Mouse (Mus musculus): ENCODE data around the gene E4f1.
A peak's percentile ranks its signal among the peaks of the same experiment; 100 is the strongest.

- TF ChIP-seq CTCF (IDR thresholded peaks at IDR 0.05; ENCODE audit: extremely low read depth, insufficient read depth, low read length) (no peak), POLR2A (IDR thresholded peaks at IDR 0.05; ENCODE audit: extremely low read depth, insufficient read depth, low read length) (peak; percentile 63; the same call in 1 of the 2 replicates)
Measured at GRCm38 (mm10) chr17:24474557-24474956, 4.4 kb upstream of the E4f1 start.

Measured in cortical plate, adult 2 months (tissue).